Mouse (Mus musculus): Measurements from ENCODE around the gene Pik3c2b.

- TF ChIP-seq CTCF (IDR thresholded peaks at IDR 0.05; ENCODE audit: control insufficient read depth, insufficient read depth, insufficient replicate concordance, low read depth, low read length) (no peak), POLR2A (IDR thresholded peaks at IDR 0.05; ENCODE audit: control insufficient read depth, low read depth, low read length) (no peak)
Observed at GRCm38 (mm10) chr1:133088196-133088595, 42.7 kb downstream of the Pik3c2b start.
